Mouse (Mus musculus) ES-Bruce4 (cell line): ENCODE results near the gene Minpp1. TPM values are rescaled to one million over a fixed set of nuclear protein-coding genes. Genes with fewer than 3 reads are reported as not detected.

Source experiments
- H3K27ac ChIP-seq: 2 replicates; pipeline ENCODE4 v1.5.1; 2012; ENCODE audit warnings: low read length, inconsistent platforms; ENCODE audit not compliant: insufficient read depth
- H3K27me3 ChIP-seq: 2 replicates; pipeline ENCODE4 v1.6.1; 2012; ENCODE audit warnings: mild to moderate bottlenecking, low read length, inconsistent platforms; ENCODE audit not compliant: control insufficient read depth, poor library complexity, insufficient read depth, severe bottlenecking
- H3K36me3 ChIP-seq: 2 replicates; pipeline ENCODE4 v1.6.1; 2012; ENCODE audit warnings: inconsistent platforms, mild to moderate bottlenecking, low read length, moderate library complexity; ENCODE audit not compliant: control insufficient read depth, poor library complexity, insufficient read depth, severe bottlenecking
- H3K4me1 ChIP-seq: one replicate; pipeline ENCODE4 v1.8.1; 2011; ENCODE audit warnings: low read length; ENCODE audit not compliant: control insufficient read depth, insufficient read depth
- H3K4me3 ChIP-seq: 2 replicates; pipeline ENCODE4 v1.5.1; 2011; ENCODE audit warnings: low read depth, mild to moderate bottlenecking, low read length
- H3K9ac ChIP-seq: 2 replicates; pipeline ENCODE4 v1.6.1; 2012; ENCODE audit warnings: low read depth, mild to moderate bottlenecking, inconsistent platforms; ENCODE audit not compliant: poor library complexity, severe bottlenecking
- H3K9me3 ChIP-seq: replicated peaks from 2 replicates; pipeline ENCODE4 v1.6.1; 2012; ENCODE audit warnings: mild to moderate bottlenecking, low read length, inconsistent platforms; ENCODE audit not compliant: control insufficient read depth, poor library complexity, insufficient read depth, severe bottlenecking
- CTCF ChIP-seq: IDR thresholded peaks from one replicate; pipeline ENCODE4 v1.8.1; 2011; ENCODE audit warnings: low read depth, low read length
- EP300 ChIP-seq: IDR thresholded peaks from 2 replicates; pipeline ENCODE4 v1.6.1; 2011; ENCODE audit warnings: low read depth, low read length; ENCODE audit not compliant: insufficient read depth
- POLR2A ChIP-seq: IDR thresholded peaks from one replicate; pipeline ENCODE4 v1.8.1; 2011; ENCODE audit warnings: low read length; ENCODE audit not compliant: insufficient read depth
- polyA plus RNA-seq: library from polyadenylated mRNA; stranded (reverse); fragments of >200 nt; gene quantifications from 2 replicates; pipeline ENCODE4 v1.2.4, GENCODE M21; 2011; ENCODE audit warnings: low read depth; ENCODE audit not compliant: missing spikeins, insufficient read depth, insufficient read length

The Minpp1 gene
- polyA plus RNA-seq, 1 experiment = 40.0 TPM

GRCm38 (mm10) chr19:32522753-32523307, 37.3 kb downstream of the Minpp1 start:
- no peak for TF ChIP-seq CTCF
- no peak for TF ChIP-seq EP300
- no peak for TF ChIP-seq POLR2A
- Histone ChIP-seq H3K9ac (no peak overlapping the region), H3K9me3 (no peaks in the 10 kb centered on the region), H3K27ac (no peak overlapping the region), H3K36me3 (no peaks in the 10 kb centered on the region), H3K4me3 (no peak overlapping the region), H3K4me1 (peaks cover 2% of the 10 kb centered on the region), H3K27me3 (no peaks in the 10 kb centered on the region)

GRCm38 (mm10) chr19:32523769-32524515, 38.4 kb downstream of the Minpp1 start:
- Histone ChIP-seq H3K4me3 (no peak overlapping the region), H3K9me3 (no peaks in the 10 kb centered on the region), H3K9ac (no peak overlapping the region), H3K4me1 (peaks cover 2% of the 10 kb centered on the region), H3K36me3 (no peaks in the 10 kb centered on the region), H3K27ac (no peak overlapping the region), H3K27me3 (no peaks in the 10 kb centered on the region)
- no peak for TF ChIP-seq POLR2A
- peak; percentile 86 for TF ChIP-seq EP300

GRCm38 (mm10) chr19:32524516-32524860, 38.9 kb downstream of the Minpp1 start:
- no peaks in the 10 kb centered on the region for H3K9me3 ChIP-seq
- H3K4me3 ChIP-seq = no peak overlapping the region
- H3K27me3 ChIP-seq = no peaks in the 10 kb centered on the region
- H3K4me1 ChIP-seq = peaks cover 2% of the 10 kb centered on the region
- no peak overlapping the region for H3K9ac ChIP-seq
- no peak overlapping the region for H3K27ac ChIP-seq
- TF ChIP-seq POLR2A (no peak), EP300 (no peak), CTCF (no peak)
- no peaks in the 10 kb centered on the region for H3K36me3 ChIP-seq

- Histone ChIP-seq H3K27me3 (no peaks in the 10 kb centered on the region), H3K9ac (no peak overlapping the region), H3K4me3 (no peak overlapping the region), H3K9me3 (no peaks in the 10 kb centered on the region), H3K27ac (no peak overlapping the region), H3K36me3 (no peaks in the 10 kb centered on the region), H3K4me1 (peaks cover 2% of the 10 kb centered on the region)
- TF ChIP-seq POLR2A = no peak
- no peak for TF ChIP-seq CTCF
- TF ChIP-seq EP300 = no peak
These were observed 41.6 kb downstream of the Minpp1 start for GRCm38 (mm10) chr19:32527139-32527538.

GRCm38 (mm10) chr19:32528723-32529122, 43.2 kb downstream of the Minpp1 start:
- Histone ChIP-seq H3K27me3 (no peaks in the 10 kb centered on the region), H3K27ac (no peak overlapping the region), H3K4me1 (peaks cover 2% of the 10 kb centered on the region), H3K4me3 (no peak overlapping the region), H3K36me3 (no peaks in the 10 kb centered on the region), H3K9ac (no peak overlapping the region), H3K9me3 (no peaks in the 10 kb centered on the region)
- no peak for TF ChIP-seq POLR2A
- TF ChIP-seq CTCF = no peak
- no peak for TF ChIP-seq EP300

- Histone ChIP-seq H3K27me3 (no peaks in the 10 kb centered on the region), H3K27ac (no peak overlapping the region)
These were observed 43.8 kb downstream of the Minpp1 start for GRCm38 (mm10) chr19:32529252-32529942.

More at GRCm38 (mm10) chr19:32529252-32529942, 43.8 kb downstream of the Minpp1 start:
- H3K4me3 ChIP-seq = no peak overlapping the region
- TF ChIP-seq CTCF (no peak), POLR2A (no peak), EP300 (no peak)
- H3K4me1 ChIP-seq = peaks cover 2% of the 10 kb centered on the region
- no peak overlapping the region for H3K9ac ChIP-seq
- H3K36me3 ChIP-seq = no peaks in the 10 kb centered on the region
- H3K9me3 ChIP-seq = no peaks in the 10 kb centered on the region
